Mouse (Mus musculus) kidney, postnatal 10 days (tissue): ENCODE measurements around the gene Nol4l.

Experiments
- DNase-seq: peaks from one replicate; pipeline ENCODE4 v3.0.0; 2021; ENCODE audit warnings: mixed read lengths

The Nol4l gene

DNA sequence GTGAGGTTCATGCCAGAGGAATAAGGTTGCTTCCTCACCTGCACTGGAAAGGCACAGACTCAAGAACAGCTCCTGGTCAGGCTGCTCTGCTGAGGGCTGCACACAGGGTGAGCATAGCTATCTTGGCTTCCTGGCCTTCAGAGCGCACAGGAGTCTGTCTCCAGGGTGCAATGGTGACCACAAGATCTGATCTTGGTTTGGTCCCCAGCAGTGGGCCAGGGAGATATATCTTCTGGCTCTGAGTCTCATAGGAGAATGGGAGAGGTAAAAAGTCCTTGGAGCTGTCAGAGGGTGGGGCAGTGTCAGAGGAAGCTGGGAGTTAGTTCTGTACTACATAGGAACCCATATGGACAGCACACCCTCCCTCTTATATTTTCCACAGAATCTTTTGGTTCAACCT lies 50.3 kb downstream of the Nol4l start:
- no peak for DNase-seq

DNA sequence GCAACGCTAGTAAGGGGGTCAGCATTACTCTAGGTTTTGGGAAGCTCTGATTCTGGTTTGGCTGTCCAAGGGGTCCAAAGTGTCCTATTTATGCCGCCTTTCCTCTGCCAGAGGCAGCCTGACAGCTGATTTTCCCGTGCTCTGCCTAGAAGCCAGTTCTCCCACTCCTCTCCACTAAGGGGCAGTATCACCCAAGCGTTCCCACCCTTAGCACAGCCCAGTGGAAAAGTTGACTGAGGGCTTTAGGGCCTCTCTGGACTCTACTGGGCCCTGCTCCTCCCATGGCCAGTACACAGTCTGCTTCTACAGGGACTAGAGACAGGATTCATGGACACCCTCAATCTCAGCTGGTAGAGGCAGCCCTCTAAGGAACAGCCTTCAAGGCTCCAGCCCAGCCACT lies 51.2 kb downstream of the Nol4l start:
- DNase-seq = peak; percentile 86

DNA sequence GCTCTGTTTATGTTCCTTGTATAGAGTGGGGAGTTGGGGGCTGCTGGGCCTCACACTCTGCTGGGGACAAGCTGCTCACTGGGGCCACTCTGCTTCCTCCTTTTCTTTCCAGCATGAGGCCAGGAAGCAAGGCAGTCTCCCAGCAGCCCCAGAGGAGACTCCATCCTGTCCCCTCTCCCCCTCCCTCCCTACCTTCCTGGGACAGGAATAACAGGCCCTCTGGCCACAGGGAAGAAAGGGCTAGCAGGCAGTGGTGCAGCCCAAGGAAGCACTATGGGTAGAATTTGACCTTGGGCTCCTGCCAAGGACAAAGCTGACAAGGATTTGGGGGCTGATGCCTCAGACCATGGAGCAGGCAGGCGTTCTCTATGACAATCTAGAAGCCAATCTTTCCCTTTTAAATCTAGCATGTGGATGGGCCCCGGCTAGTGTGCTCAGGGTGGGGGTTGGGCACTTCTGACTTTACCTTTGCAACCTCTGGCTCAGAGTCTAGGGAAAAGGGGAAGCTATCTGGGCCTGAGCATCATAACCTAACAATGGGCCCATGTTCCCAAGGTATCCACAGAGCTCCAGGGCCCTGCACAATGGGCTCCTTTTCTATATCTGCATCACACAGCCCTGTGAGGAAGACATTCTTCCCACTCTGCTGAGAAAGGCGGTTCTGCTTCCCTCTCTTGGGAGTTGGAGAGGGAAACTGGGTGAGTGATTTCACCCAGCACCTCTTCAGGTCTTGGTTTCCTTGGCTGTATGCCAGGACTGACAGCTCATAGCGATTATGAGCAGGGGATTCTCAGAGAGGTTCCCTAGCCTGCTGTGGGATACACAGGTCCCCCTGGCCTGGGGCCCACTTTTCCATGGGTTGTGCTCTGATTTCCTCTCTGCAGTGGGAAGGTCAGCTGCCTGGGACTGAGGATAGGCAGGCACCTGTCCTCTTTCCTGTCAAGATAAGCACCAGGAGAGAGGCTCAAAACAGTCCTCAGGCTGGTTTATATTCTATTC lies 54.4 kb downstream of the Nol4l start:
- peak; percentile 59 for DNase-seq

DNA sequence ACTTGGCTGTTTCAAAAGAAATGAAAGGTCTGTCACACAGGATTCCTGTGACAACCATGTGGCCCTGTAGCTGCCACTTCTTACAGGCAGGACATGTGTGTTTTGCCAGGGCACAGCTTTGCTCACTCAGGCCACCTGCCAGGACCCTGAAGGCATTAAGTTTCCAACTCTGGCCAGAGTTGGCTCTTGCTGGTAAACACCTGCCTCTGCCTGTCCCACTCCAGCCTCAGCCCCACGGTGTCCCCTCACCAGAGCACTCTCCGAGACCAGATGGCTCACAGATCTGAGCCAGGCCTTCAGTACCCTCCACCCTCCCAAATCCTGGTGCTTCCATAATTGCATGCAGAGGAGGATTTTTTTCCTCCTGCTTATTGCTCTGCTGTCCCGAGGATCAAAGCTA lies 58.8 kb downstream of the Nol4l start:
- peak; percentile 24 for DNase-seq

DNA sequence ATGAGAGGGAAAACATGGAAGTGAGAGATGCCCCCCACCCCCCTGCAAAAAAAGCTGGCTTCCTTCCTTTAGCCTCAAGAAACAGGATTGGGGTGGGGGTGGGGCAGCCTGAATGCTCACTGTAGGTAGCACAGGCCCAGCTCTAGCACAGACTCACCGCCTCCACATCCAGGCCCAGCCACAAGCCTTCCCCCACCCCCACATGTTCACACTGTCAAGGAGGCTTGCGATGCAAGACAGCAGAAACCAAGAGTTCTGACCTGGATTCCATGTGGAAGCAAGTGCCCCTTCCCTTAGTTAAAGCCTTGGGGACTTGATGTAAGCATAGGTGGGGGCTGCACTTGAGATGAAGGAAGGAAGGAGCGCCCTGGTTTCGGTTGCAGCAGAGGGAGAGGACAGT lies 60.0 kb downstream of the Nol4l start:
- DNase-seq = peak; percentile 25

DNA sequence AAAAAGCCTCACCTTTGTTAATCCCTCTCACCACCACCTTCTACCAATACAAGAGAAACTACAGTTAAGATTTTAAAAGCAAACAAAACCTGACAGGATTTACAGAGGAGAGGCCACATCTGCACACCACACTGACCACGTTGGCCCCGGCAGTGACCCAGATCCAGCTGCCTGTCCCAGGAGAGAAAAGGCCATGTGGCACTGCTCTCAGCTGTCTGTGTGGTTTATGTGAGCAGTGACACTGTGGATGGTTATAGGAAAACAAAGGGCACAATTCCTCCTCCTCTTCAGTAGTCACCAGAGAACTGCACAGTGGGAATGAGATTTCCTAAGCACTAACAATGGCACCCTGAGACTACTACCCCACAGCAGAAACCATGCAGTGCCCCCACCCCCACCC lies 60.5 kb downstream of the Nol4l start:
- DNase-seq = peak; percentile 12

DNA sequence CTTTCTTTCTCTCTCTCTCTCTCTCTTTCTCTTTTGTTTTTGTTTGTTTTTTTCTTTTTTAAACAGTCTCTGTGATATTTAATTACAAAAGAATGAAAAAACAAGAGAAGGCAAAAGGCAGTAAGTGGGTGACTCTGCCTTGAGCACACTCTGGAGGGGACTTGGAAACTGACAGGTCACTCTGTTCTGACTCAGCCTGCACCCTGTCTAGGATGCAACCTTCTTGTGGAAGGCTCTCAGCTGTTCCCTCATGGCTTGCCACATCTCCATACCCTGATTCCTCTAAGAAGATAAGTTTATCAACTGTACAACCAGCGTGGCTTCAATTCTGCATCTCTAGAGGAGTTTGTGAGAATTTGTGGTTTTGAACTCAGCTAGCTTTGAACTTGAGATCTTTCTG lies 62.4 kb downstream of the Nol4l start:
- no peak for DNase-seq

DNA sequence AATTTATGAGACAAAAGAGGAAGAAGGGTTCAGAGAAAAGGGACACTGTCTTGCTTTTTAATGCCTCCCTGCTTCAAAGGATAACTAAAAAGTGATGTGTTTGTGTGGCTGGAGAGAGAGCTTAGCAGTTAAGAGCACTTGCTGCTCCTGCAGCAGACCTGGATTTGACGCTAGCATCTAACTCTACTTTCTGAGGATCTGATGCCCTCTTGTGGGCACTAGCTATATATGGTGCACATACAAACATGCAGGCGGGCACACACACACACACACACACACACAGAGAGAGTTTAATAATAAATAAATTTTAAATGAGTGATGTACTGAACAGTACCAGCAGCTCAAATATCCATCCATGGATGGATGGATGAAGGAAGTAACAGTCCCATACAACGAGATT lies 66.5 kb downstream of the Nol4l start:
- no peak for DNase-seq

DNA sequence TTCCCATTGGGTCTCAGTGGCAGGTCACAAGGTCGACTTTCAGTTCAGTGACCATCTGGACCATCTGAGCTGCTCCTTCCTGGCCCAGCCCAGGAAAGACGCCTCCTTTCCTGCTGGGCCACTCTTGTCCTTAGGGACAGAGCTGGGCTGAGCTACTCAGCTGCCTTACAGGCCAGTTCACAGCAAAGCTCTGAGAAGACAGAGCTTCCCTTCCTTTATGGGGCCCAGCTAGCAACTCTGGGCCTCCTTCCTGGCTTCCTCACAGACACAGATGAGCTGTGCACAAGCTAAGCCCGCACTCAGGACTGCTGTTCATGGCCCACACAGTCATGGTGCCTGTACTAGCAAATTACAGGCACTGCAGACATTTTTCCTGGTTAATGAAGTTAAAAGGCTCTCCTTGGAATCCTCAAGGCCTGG lies 71.7 kb downstream of the Nol4l start:
- peak; percentile 45 for DNase-seq

DNA sequence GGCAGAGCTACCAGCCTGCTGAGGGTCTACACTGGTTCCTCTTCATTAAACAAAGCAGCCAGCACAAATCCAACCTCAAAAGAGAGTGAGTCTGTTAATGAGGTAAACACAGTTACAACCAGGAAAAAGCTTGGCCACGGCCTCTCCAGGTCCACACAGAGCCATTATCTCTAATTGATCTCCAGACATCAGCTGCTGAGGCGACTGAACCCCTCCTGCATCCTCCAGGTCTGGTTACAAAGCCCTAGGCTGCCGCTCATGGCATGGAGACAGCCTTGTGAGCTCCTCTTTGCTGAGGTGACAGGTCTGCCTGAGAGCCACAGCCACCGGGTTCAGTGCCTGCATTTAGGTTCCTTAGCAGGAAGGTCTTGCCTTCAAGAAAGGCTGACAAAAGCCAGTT lies 72.3 kb downstream of the Nol4l start:
- no peak for DNase-seq

DNA sequence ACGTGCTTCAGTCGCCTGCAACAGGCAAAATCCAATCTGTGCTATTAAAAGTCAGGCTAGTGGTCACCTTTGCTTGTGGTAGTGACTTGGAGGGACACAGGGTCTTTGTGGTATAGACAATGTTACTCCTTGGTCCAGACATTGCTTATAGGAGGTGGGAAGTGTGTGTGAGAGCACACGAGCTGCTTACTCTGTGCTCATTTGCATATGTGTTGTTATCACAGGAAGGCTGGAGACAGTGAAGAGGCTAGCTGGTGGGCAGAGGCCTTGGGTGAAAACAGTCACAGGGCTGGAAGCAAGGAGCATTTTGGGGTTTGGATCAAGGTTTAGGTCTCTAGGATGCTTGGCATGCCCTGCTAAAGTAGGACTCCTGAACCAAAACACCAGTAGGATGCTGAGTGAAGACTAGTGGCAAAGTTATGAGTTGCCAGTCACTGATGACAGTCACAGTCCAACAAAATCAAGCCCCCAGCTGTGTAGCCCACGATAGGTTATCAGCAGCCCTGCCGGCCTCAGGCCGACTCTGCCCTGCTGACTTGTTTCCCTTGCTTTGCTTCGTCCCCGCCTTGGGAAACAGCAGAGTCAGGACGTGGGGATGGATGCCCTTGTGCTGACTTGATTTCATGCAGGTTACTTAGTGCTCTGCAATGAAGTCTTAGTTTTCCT lies 74.8 kb downstream of the Nol4l start:
- no peak for DNase-seq

DNA sequence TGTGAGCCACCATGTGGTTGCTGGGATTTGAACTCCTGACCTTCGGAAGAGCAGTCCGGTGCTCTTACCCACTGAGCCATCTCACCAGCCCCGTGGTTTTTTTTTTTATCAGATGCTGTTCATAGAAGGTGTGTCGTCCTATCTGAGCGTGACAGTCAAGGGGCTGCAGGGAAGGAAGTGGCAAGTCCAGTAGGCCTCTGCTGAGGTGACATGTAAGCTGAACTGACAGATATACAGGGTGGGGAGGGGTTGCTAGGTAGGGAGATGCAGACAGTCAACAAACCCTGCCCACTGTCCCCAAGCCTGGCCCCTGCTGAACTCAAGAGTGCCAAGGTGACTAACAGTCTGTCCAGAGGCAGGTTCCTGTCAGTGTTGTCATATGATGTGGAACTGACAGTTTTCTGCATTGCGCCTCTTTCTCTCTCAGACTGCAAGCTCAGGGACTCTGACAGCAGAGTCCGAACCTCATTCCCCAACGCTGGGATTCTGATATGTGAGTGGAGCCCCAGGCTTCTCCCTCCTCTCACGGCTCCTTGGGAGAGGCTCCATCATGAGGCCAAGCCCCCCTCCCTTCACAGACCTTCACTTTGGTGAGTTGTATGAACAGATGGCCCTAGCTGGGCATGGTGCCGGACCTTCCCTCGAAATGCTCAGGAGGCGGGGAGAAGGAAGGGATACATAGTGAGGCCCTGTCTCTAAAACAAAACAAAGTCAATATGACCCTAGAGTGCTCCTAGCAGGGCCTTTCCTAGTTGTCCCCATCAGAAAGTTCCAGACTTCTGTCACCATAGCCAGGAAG lies 75.6 kb downstream of the Nol4l start:
- no peak for DNase-seq

DNA sequence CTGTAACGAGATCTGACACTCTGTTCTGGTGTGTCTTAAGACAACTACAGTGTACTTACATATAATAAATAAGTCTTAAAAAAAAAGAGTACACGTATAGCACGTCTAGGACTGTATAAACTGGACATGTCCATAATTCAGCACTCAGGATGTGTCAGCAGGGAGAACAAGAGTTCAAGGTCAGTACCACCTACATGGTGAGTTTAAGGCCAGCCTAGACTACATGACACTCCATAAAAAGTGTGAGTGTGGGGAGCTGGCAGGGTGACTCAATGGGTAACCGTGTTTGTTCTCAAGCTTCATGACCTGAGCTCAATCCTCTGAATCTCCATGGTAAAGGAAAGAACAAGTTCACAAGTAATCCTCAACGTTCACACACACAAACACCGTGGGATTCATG lies 81.3 kb downstream of the Nol4l start:
- no peak for DNase-seq

DNA sequence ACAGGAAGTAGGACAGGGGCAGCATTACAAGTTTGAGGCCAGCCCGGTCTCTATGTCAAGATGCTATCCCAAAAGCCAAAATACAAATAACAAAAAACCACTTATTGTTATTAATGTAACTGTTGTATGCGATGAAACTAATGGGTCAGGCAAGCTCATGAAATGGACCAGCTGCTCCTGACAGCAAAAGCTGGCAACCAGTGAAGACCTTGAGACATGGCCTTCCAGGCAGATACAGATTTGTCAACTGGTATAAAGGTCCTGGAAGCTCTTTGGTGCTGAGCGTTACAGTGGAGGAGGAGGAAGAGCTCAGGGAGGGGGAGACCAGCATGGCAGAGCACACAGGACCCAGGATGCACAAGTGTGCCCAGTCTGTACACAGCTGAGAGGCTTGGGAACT lies 82.1 kb downstream of the Nol4l start:
- DNase-seq = no peak

DNA sequence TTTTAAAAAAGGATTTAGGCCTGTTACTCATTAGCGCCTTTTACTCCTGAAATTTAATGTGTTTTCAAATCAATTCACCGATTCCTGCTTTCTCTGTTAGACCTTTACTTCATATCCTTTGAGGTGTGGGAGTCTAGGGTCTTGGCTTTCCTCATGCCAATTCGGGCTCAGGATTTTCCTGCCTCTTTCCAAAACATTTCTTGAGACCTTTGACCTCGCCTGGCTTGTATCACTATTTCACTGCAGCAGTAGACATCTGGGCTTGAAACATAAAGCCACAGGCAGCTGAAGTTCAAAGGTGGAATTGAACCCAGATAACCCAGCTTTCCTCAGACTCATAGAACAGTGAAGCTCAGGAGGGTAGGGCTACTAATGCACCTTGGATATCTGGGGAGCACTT lies 83.3 kb downstream of the Nol4l start:
- no peak for DNase-seq

DNA sequence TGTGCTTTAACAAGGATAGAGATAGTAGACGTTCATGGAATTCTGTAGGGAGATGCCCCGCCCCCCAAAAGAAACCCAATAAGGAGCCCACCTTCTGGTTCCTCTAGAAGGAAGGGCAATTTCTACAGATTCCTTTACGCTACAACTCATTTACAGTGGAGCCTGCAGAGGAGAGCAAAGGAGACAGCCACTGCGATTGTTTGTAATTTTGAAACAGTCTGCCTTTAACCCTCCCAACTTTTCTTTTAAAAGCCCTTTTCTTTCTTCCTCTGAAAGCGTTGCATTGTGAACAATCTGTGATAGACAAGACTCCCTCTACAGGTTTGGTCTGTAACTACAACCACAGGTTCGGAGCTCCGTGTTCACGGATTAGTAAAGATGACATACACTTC lies 83.8 kb downstream of the Nol4l start:
- peak; percentile 67 for DNase-seq

DNA sequence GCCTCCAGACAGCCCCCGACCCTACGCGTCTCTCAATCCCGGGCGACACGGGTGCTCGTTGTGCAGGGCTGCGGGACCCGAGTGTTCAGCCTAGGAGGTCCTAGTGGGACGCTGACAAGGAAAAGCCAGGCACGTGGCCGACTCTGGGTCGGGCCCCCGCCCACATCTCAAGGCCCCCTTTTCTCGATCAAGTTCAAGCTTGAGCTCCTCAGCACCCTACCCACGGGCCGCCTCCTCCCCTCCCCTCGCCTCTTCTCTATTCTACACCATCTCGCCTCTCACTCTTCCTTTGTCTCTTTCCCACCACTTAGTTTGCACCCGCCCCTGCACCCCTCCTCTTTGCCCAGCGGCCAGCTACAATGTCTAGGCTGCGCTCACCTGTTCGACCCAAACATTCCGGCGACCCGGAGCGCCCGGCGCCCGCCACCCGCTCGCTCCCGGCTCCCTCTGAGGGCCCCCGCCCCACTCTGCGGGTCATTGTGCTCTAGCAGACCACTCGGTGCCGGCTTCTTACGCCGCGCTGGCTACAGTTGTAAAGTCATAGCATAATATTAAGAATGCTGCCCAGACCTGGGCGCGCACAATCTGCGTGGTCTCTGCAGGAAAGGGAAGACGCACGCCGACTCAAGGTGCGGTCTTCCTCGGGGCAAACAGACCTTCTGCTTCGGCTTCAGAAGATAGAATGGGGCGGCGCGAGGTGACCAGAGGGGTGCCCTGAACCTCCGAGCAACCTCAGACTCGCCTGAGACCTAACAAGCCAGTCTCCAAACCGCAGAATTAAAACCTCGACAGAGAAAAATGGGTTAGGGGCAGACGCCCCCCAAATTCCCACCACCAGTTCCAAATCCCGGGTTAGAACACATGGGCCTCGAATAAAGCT lies 84.4 kb downstream of the Nol4l start:
- peak; percentile 64 for DNase-seq

DNA sequence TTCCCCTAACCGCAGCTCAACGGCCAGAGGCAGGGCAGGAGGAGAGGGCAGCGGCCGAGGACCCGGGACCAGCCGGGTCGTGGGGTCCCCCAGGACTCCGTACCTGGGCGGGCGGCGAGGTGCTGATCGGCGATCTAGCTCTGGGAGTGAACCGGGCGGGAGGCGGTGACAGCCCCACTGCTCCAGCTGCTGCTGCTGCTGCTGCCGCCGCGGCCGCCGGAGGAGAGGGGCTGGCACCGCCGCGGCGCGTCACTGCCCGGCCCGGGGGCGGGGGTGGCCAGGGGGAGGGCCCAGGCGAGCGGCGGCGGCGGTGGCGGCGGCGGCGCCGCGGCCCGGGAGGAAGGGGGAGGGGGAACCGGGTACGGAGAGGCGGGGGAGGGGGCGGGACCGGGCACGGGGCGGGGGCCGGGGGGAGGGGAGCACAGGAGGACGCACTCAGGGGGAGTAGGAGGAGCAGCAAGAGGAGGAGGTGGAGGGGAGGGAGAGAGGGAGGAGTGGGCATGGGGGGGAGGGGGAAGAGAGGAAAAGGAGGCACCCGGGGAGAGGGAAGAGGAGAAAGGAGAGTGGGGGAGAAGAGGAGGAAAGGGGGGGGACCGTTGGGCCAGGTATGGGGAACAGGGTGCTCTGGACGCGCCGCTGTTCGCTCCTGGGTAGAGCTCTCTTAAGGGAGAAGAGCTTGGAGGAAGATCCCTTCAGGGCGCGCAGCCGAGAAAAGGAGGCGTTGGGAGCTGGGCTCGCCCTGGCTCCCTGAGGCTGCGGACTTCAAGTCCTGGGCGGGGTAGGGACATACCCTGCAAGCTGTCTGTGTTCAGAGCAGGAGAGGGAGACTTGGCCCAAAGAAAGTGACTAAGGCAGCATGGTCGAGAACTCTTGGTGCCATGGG lies 85.3 kb downstream of the Nol4l start:
- peak; percentile 87 for DNase-seq

DNA sequence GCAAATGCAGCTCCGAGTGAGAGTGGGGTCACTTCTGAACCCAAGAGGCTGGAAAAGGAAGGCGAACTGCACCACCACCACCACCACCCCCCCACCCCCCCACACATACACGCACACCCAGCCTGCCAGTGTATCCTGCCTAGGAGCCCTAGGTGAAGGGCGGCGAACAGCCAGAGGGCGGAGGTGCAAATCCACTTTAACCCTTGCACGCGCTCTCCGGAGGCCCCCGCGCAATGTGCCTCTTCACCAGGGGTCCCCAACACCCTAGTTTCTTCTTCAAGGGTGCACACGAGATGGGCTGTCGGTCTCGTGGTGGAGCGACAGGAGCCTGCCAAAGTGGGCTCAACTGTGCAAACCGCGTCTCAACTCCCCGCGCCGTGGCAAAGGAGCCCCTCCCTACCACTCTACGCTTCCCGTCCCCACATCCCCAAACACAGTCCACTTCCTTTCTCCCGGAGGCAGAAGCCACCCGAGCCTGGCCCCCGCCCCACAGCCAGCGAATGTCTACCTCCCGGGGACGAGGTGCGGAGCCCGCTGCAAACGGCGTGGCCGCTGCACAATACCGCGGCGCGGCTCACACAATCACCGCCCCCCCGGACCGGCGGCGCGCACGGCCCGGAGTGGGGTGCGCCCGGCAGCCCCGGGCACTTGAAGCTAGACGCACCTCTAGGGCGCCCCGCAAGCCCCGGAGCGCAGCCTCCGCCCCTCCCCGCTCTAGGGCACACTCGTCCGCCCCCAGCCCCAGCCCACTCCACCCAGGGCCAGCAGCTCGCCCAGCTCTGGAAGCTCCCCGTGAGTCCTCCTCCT lies 86.1 kb downstream of the Nol4l start:
- peak; percentile 75 for DNase-seq

DNA sequence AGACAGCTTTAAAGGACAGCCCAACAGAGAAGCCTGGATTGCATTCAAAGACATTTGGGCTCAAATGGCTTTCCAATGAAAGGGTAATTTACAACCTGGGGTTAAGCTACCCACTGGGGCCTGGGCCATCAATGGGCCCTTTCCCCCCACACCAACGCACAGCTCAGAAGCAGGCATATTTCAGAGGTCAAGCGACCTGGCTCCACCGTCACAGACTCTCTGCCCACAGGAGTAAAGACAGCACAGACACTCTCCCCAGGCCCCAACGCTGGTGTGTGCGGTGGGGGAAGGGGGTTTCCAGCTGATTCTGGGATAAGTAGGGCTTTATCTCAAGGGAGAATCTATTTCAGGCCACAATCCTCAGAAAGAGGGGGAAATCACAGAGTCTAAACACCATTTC lies 87.1 kb downstream of the Nol4l start:
- no peak for DNase-seq
